Mouse (Mus musculus) neural tube, embryonic 12.5 days (tissue): ENCODE measurements at regions not wholly inside any gene's neighbourhood (a gene's known extent, or its start where the extent isn't known, plus 50 kb on each side); places are given as distances from the start of the nearest gene placed in this dataset.

ENCODE experiments used
- ATAC-seq: fragments of 200-750 bp; cut with Nextera tagmentation; 2 replicates; pipeline ENCODE4 v1.8.0; 2017; ENCODE audit warnings: low read depth, mild to moderate bottlenecking, moderate TSS enrichment, moderate library complexity; ENCODE audit not compliant: low FRiP score
- H3K27ac ChIP-seq: fragments of 300-500 bp; sonication (generic); 2 replicates; pipeline ENCODE4 v1.5.1; 2016
- H3K27me3 ChIP-seq: fragments of 300-500 bp; sonication (generic); replicated peaks from 2 replicates; pipeline ENCODE4 v1.6.1; 2016; ENCODE audit warnings: mild to moderate bottlenecking
- H3K36me3 ChIP-seq: fragments of 300-500 bp; sonication (generic); 2 replicates; pipeline ENCODE4 v1.6.1; 2016; ENCODE audit warnings: mild to moderate bottlenecking
- H3K4me1 ChIP-seq: fragments of 300-500 bp; sonication (generic); 2 replicates; pipeline ENCODE4 v1.6.1; 2016
- H3K4me2 ChIP-seq: fragments of 300-500 bp; sonication (generic); replicated peaks from 2 replicates; pipeline ENCODE4 v1.6.1; 2016; ENCODE audit warnings: mild to moderate bottlenecking
- H3K4me3 ChIP-seq: fragments of 300-500 bp; sonication (generic); 2 replicates; pipeline ENCODE4 v1.5.1; 2016
- H3K9ac ChIP-seq: fragments of 300-500 bp; sonication (generic); 2 replicates; pipeline ENCODE4 v1.6.1; 2016; ENCODE audit warnings: mild to moderate bottlenecking
- H3K9me3 ChIP-seq: fragments of 300-500 bp; sonication (generic); 2 replicates; pipeline ENCODE4 v1.6.1; 2016; ENCODE audit warnings: mild to moderate bottlenecking
- WGBS: fragments of 180-500 bp; shearing (Covaris S2); methylation state at CpG from one replicate; pipeline ENCODE4 v1.1.7; 2016; 5-methylcytosine and 5-hydroxymethylcytosine counted together

- H3K27ac ChIP-seq = no peak overlapping the region
- 69% methylated on average over 6 of the region's 6 CpGs for WGBS
- H3K9ac ChIP-seq = no peak overlapping the region
- no peaks in the 10 kb centered on the region for H3K27me3 ChIP-seq
- H3K4me3 ChIP-seq = no peak overlapping the region
- H3K36me3 ChIP-seq = no peaks in the 10 kb centered on the region
- ATAC-seq = no peak
- no peaks in the 10 kb centered on the region for H3K4me1 ChIP-seq
- H3K9me3 ChIP-seq = no peaks in the 10 kb centered on the region
- H3K4me2 ChIP-seq = no peak overlapping the region
Observed at GRCm38 (mm10) chr2:51304694-51305093, 155.8 kb upstream of the Rnd3 start.

GRCm38 (mm10) chr2:51290659-51291260, 141.8 kb upstream of the Rnd3 start:
- Histone ChIP-seq H3K9me3 (no peaks in the 10 kb centered on the region), H3K4me1 (no peaks in the 10 kb centered on the region; the same call in 1 of the 2 replicates), H3K9ac (no peak overlapping the region), H3K4me2 (no peak overlapping the region), H3K27me3 (no peaks in the 10 kb centered on the region), H3K4me3 (no peak overlapping the region), H3K36me3 (no peaks in the 10 kb centered on the region), H3K27ac (no peak overlapping the region)
- 36% methylated on average over 5 of the region's 5 CpGs for WGBS
- ATAC-seq = peak; percentile 50; the same call in 1 of the 2 replicates

- Histone ChIP-seq H3K36me3 (no peaks in the 10 kb centered on the region), H3K4me1 (no peaks in the 10 kb centered on the region; the same call in 1 of the 2 replicates), H3K4me2 (no peak overlapping the region), H3K27me3 (no peaks in the 10 kb centered on the region), H3K27ac (no peak overlapping the region), H3K4me3 (no peak overlapping the region), H3K9me3 (no peaks in the 10 kb centered on the region), H3K9ac (no peak overlapping the region)
- WGBS = 92% methylated on average over 3 of the region's 3 CpGs
- no peak for ATAC-seq
Observed at GRCm38 (mm10) chr2:51288678-51289077, 139.8 kb upstream of the Rnd3 start.

GRCm38 (mm10) chr2:51285632-51286031, 136.7 kb upstream of the Rnd3 start:
- no peaks in the 10 kb centered on the region for H3K27me3 ChIP-seq
- WGBS = 76% methylated on average over 1 of the region's 1 CpGs
- ATAC-seq = no peak
- no peak overlapping the region for H3K27ac ChIP-seq
- no peaks in the 10 kb centered on the region; the same call in 1 of the 2 replicates for H3K4me1 ChIP-seq
- no peak overlapping the region for H3K4me3 ChIP-seq
- H3K36me3 ChIP-seq = no peaks in the 10 kb centered on the region
- no peak overlapping the region for H3K9ac ChIP-seq
- no peaks in the 10 kb centered on the region for H3K9me3 ChIP-seq
- no peak overlapping the region for H3K4me2 ChIP-seq

- Histone ChIP-seq H3K27ac (no peak overlapping the region), H3K27me3 (no peaks in the 10 kb centered on the region), H3K9me3 (no peaks in the 10 kb centered on the region), H3K36me3 (no peaks in the 10 kb centered on the region), H3K4me3 (no peak overlapping the region), H3K9ac (no peak overlapping the region), H3K4me1 (no peaks in the 10 kb centered on the region), H3K4me2 (no peak overlapping the region)
- ATAC-seq = 0 out of 2 replicates have a peak, but pooled peaks have one; percentile 17
- 49% methylated on average over 4 of the region's 4 CpGs for WGBS
Observed at GRCm38 (mm10) chr2:51284781-51285225, 135.9 kb upstream of the Rnd3 start.

- Histone ChIP-seq H3K27ac (no peak overlapping the region), H3K4me1 (no peaks in the 10 kb centered on the region), H3K36me3 (no peaks in the 10 kb centered on the region), H3K4me2 (no peak overlapping the region), H3K9ac (no peak overlapping the region), H3K27me3 (no peaks in the 10 kb centered on the region), H3K4me3 (no peak overlapping the region), H3K9me3 (no peaks in the 10 kb centered on the region)
- 78% methylated on average over 5 of the region's 5 CpGs for WGBS
- ATAC-seq = no peak
Observed at GRCm38 (mm10) chr2:51279396-51280045, 130.6 kb upstream of the Rnd3 start.

GRCm38 (mm10) chr2:51278824-51279223, 129.9 kb upstream of the Rnd3 start:
- Histone ChIP-seq H3K9me3 (no peaks in the 10 kb centered on the region), H3K27me3 (no peaks in the 10 kb centered on the region), H3K4me2 (no peak overlapping the region), H3K27ac (no peak overlapping the region), H3K4me1 (no peaks in the 10 kb centered on the region), H3K9ac (no peak overlapping the region), H3K4me3 (no peak overlapping the region), H3K36me3 (no peaks in the 10 kb centered on the region)
- 69% methylated on average over 1 of the region's 1 CpGs for WGBS
- ATAC-seq = no peak

GRCm38 (mm10) chr2:51278356-51278755, 129.4 kb upstream of the Rnd3 start:
- H3K9me3 ChIP-seq = no peaks in the 10 kb centered on the region
- no peak overlapping the region for H3K4me3 ChIP-seq
- H3K36me3 ChIP-seq = no peaks in the 10 kb centered on the region
- H3K4me2 ChIP-seq = no peak overlapping the region
- no peaks in the 10 kb centered on the region for H3K4me1 ChIP-seq
- ATAC-seq = no peak
- no peaks in the 10 kb centered on the region for H3K27me3 ChIP-seq
- no peak overlapping the region for H3K27ac ChIP-seq
- 83% methylated on average over 4 of the region's 4 CpGs for WGBS
- H3K9ac ChIP-seq = no peak overlapping the region

GRCm38 (mm10) chr2:51276591-51276990, 127.7 kb upstream of the Rnd3 start:
- Histone ChIP-seq H3K27ac (no peak overlapping the region), H3K9ac (no peak overlapping the region), H3K36me3 (no peaks in the 10 kb centered on the region), H3K9me3 (no peaks in the 10 kb centered on the region), H3K4me3 (no peak overlapping the region), H3K27me3 (no peaks in the 10 kb centered on the region), H3K4me2 (no peak overlapping the region), H3K4me1 (no peaks in the 10 kb centered on the region)
- WGBS = 89% methylated on average over 2 of the region's 2 CpGs
- no peak for ATAC-seq

- H3K36me3 ChIP-seq = no peaks in the 10 kb centered on the region
- 82% methylated on average over 5 of the region's 5 CpGs for WGBS
- no peaks in the 10 kb centered on the region for H3K4me1 ChIP-seq
- H3K9me3 ChIP-seq = no peaks in the 10 kb centered on the region
- H3K4me3 ChIP-seq = no peak overlapping the region
- ATAC-seq = no peak
- H3K4me2 ChIP-seq = no peak overlapping the region
- no peaks in the 10 kb centered on the region for H3K27me3 ChIP-seq
- no peak overlapping the region for H3K9ac ChIP-seq
- no peak overlapping the region for H3K27ac ChIP-seq
Observed at GRCm38 (mm10) chr2:51273300-51273699, 124.4 kb upstream of the Rnd3 start.

GRCm38 (mm10) chr2:51268532-51268931, 119.6 kb upstream of the Rnd3 start:
- ATAC-seq = no peak
- H3K9ac ChIP-seq = no peak overlapping the region
- whole genome bisulfite sequencing = 79% methylated on average over 2 of the region's 2 CpGs

GRCm38 (mm10) chr2:51267662-51268061, 118.8 kb upstream of the Rnd3 start:
- no peak overlapping the region for H3K27ac ChIP-seq
- WGBS = 61% methylated on average over 5 of the region's 5 CpGs
- no peaks in the 10 kb centered on the region for H3K36me3 ChIP-seq

More at GRCm38 (mm10) chr2:51268532-51268931, 119.6 kb upstream of the Rnd3 start:
- Histone ChIP-seq H3K4me3 (no peak overlapping the region), H3K9me3 (no peaks in the 10 kb centered on the region), H3K27me3 (no peaks in the 10 kb centered on the region), H3K36me3 (no peaks in the 10 kb centered on the region), H3K4me2 (no peak overlapping the region), H3K4me1 (no peaks in the 10 kb centered on the region), H3K27ac (no peak overlapping the region)

GRCm38 (mm10) chr2:51262506-51262905, 113.6 kb upstream of the Rnd3 start:
- H3K36me3 ChIP-seq = no peaks in the 10 kb centered on the region
- H3K9ac ChIP-seq = no peak overlapping the region
- H3K27ac ChIP-seq = no peak overlapping the region
- no peaks in the 10 kb centered on the region for H3K9me3 ChIP-seq
- WGBS = 96% methylated on average over 1 of the region's 1 CpGs
- no peak overlapping the region for H3K4me3 ChIP-seq
- no peak overlapping the region for H3K4me2 ChIP-seq
- no peak for ATAC-seq
- no peaks in the 10 kb centered on the region for H3K27me3 ChIP-seq
- H3K4me1 ChIP-seq = no peaks in the 10 kb centered on the region

More at GRCm38 (mm10) chr2:51267662-51268061, 118.8 kb upstream of the Rnd3 start:
- Histone ChIP-seq H3K9me3 (no peaks in the 10 kb centered on the region), H3K9ac (no peak overlapping the region), H3K27me3 (no peaks in the 10 kb centered on the region), H3K4me3 (no peak overlapping the region), H3K4me1 (no peaks in the 10 kb centered on the region), H3K4me2 (no peak overlapping the region)
- ATAC-seq = no peak
